ENCODE assay signal across 7 mouse cellular contexts in genomic region chr8:117327385-117327837, GRCm38 (mm10).
DNase-seq lines count a peak whose midpoint lies in the region; ATAC-seq and TF ChIP-seq lines count a peak whose summit lies in the region.

No protein-coding gene starts in this region.

- ATAC-seq in embryonic facial prominence, embryonic 14.5 days (ENCODE audit: low read depth): peak; percentile 76
- no peak for ATAC-seq in midbrain, embryonic 15.5 days (replicated peaks)

- 28% methylated on average over 7 of the region's 7 CpGs for WGBS in embryonic facial prominence, embryonic 14.5 days
- WGBS in midbrain, embryonic 15.5 days: 33% methylated on average over 7 of the region's 7 CpGs

- H3K4me1 ChIP-seq in cortical plate, adult 2 months (ENCODE audit: control insufficient read depth, insufficient read depth, low read length): peaks cover 16% of the 10 kb centered on the region
- peaks cover 24% of the 10 kb centered on the region for H3K4me1 ChIP-seq in embryonic facial prominence, embryonic 14.5 days (ENCODE audit: control insufficient read depth, insufficient read depth, low read length)
- peaks cover 49% of the 10 kb centered on the region for H3K4me1 ChIP-seq in midbrain, embryonic 15.5 days

- TF ChIP-seq POLR2A in cortical plate, adult 2 months (IDR thresholded peaks at IDR 0.05; ENCODE audit: extremely low read depth, insufficient read depth, low read length): no peak

- H3K27me3 ChIP-seq in embryonic facial prominence, embryonic 14.5 days (replicated peaks; ENCODE audit: control insufficient read depth, insufficient read depth, low read length): no peaks in the 10 kb centered on the region
- no peaks in the 10 kb centered on the region for H3K27me3 ChIP-seq in midbrain, embryonic 15.5 days (replicated peaks)

- no peak overlapping the region for H3K4me2 ChIP-seq in embryonic facial prominence, embryonic 14.5 days (ENCODE audit: low read depth, low read length)
- H3K4me2 ChIP-seq in midbrain, embryonic 15.5 days: no peak overlapping the region

- no peak overlapping the region for H3K9ac ChIP-seq in embryonic facial prominence, embryonic 14.5 days (ENCODE audit: low read depth, low read length)
- H3K9ac ChIP-seq in midbrain, embryonic 15.5 days: peak overlapping the region; percentile 7; the same call in 1 of the 2 replicates

- no peaks in the 10 kb centered on the region for H3K9me3 ChIP-seq in embryonic facial prominence, embryonic 14.5 days (ENCODE audit: control insufficient read depth, low read length)
- H3K9me3 ChIP-seq in midbrain, embryonic 15.5 days: no peaks in the 10 kb centered on the region

- peak; percentile 79 for DNase-seq in embryonic facial prominence, embryonic 14.5 days (ENCODE audit: low spot score)
- DNase-seq in kidney, adult 8-10 months: peak; percentile 72 to 85
- no peak for DNase-seq in spleen, adult 12 weeks (ENCODE audit: low spot score)
- no peak for DNase-seq in yolk sac, embryonic 10.5 days (ENCODE audit: low spot score)
- DNase-seq in frontal cortex, postnatal 36 days (ENCODE audit: low spot score in 2 of 2): no peak

- no peak overlapping the region for H3K4me3 ChIP-seq in cortical plate, adult 2 months (ENCODE audit: insufficient read depth, low read length)
- no peak overlapping the region for H3K4me3 ChIP-seq in embryonic facial prominence, embryonic 14.5 days (ENCODE audit: low read depth, low read length)
- no peak overlapping the region for H3K4me3 ChIP-seq in midbrain, embryonic 15.5 days

- no peaks in the 10 kb centered on the region for H3K36me3 ChIP-seq in embryonic facial prominence, embryonic 14.5 days (ENCODE audit: control insufficient read depth, insufficient read depth, low read length)
- no peaks in the 10 kb centered on the region for H3K36me3 ChIP-seq in midbrain, embryonic 15.5 days (replicated peaks)

- peak overlapping the region; percentile 38; the same call in 1 of the 2 replicates for H3K27ac ChIP-seq in cortical plate, adult 2 months (ENCODE audit: insufficient read depth, low read length)
- H3K27ac ChIP-seq in embryonic facial prominence, embryonic 14.5 days (replicated peaks; ENCODE audit: low read depth, low read length): peak overlapping the region; percentile 58; the same call in 1 of the 2 replicates
- H3K27ac ChIP-seq in midbrain, embryonic 15.5 days: peak overlapping the region; percentile 66

- TF ChIP-seq CTCF in cortical plate, adult 2 months (IDR thresholded peaks at IDR 0.05; ENCODE audit: extremely low read depth, insufficient read depth, low read length): no peak

Comparison
In these comparisons a context has a peak if more than half of its experiments do, and no peak if none do; other contexts are left out.
1. DNase-seq: peak in embryonic facial prominence, embryonic 14.5 days (single experiment) and kidney, adult 8-10 months (2 of 2); none in spleen, adult 12 weeks (single experiment), yolk sac, embryonic 10.5 days (single experiment) and frontal cortex, postnatal 36 days (0 of 2).
2. Peak in every context shown above with its lines, with median percentiles within 50 percentile points of each other: H3K27ac ChIP-seq.